Mouse (Mus musculus) cerebellum, adult (tissue): ENCODE measurements around the gene Rnf24.
"Not testable (repeated sequence)": the region's sequence is repeated elsewhere in the genome, so short reads cannot be mapped to it uniquely, and the experiment has no call there.

Experiments
- ATAC-seq: cut with Nextera tagmentation; 2 replicates; pipeline ENCODE4 v1.9.2; 2017; ENCODE audit warnings: mild to moderate bottlenecking, moderate library complexity, mixed read lengths; ENCODE audit not compliant: insufficient number of reproducible peaks, low FRiP score, low TSS enrichment

Gene Rnf24

GRCm38 (mm10) chr2:131345556-131345955 is 7.1 kb downstream of the Rnf24 start:
- ATAC-seq, result no peak

- ATAC-seq, result peak; percentile 84
Observed at GRCm38 (mm10) chr2:131344449-131344848, 8.2 kb downstream of the Rnf24 start.

- no peak for ATAC-seq
Observed at GRCm38 (mm10) chr2:131337602-131338001, 15.1 kb downstream of the Rnf24 start.

- no peak for ATAC-seq
Observed at GRCm38 (mm10) chr2:131330548-131330947, 22.1 kb downstream of the Rnf24 start.

GRCm38 (mm10) chr2:131328981-131329380 is 23.7 kb downstream of the Rnf24 start:
- no peak for ATAC-seq

- no peak for ATAC-seq
Observed at GRCm38 (mm10) chr2:131326044-131326443, 26.6 kb downstream of the Rnf24 start.

GRCm38 (mm10) chr2:131323675-131324074 is 29.0 kb downstream of the Rnf24 start:
- no peak for ATAC-seq

GRCm38 (mm10) chr2:131321192-131321591 is 31.5 kb downstream of the Rnf24 start:
- peak; percentile 92 for ATAC-seq

- ATAC-seq, result no peak
Observed at GRCm38 (mm10) chr2:131319401-131319800, 33.3 kb downstream of the Rnf24 start.

GRCm38 (mm10) chr2:131316167-131316566 is 36.5 kb downstream of the Rnf24 start:
- ATAC-seq, result no peak

- no peak for ATAC-seq
Observed at GRCm38 (mm10) chr2:131309296-131309695, 43.4 kb downstream of the Rnf24 start.

- no peak for ATAC-seq
Observed at GRCm38 (mm10) chr2:131307822-131308221, 44.9 kb downstream of the Rnf24 start.

- ATAC-seq, result no peak
Observed at GRCm38 (mm10) chr2:131307391-131307790, 45.3 kb downstream of the Rnf24 start.

GRCm38 (mm10) chr2:131305226-131305625 is 47.5 kb downstream of the Rnf24 start:
- not testable (repeated sequence) for ATAC-seq

GRCm38 (mm10) chr2:131304497-131304896 is 48.2 kb downstream of the Rnf24 start:
- ATAC-seq, result no peak

GRCm38 (mm10) chr2:131301635-131302034 is 51.1 kb downstream of the Rnf24 start:
- no peak for ATAC-seq

GRCm38 (mm10) chr2:131300485-131300884 is 52.2 kb downstream of the Rnf24 start:
- no peak for ATAC-seq

- not testable (repeated sequence) for ATAC-seq
Observed at GRCm38 (mm10) chr2:131298674-131299073, 54.0 kb downstream of the Rnf24 start.

GRCm38 (mm10) chr2:131296746-131297261 is 55.9 kb downstream of the Rnf24 start:
- no peak for ATAC-seq

- ATAC-seq, result no peak
Observed at GRCm38 (mm10) chr2:131290669-131291068, 62.0 kb downstream of the Rnf24 start.

GRCm38 (mm10) chr2:131286276-131286675 is 66.4 kb downstream of the Rnf24 start:
- ATAC-seq, result no peak

GRCm38 (mm10) chr2:131281596-131281995 is 71.1 kb downstream of the Rnf24 start:
- no peak for ATAC-seq

GRCm38 (mm10) chr2:131276722-131277121 is 76.0 kb downstream of the Rnf24 start:
- ATAC-seq, result no peak
